Mouse (Mus musculus): ENCODE data around the gene Nostrin. TPM values are rescaled to one million over a fixed set of nuclear protein-coding genes. Genes with fewer than 3 reads are reported as not detected.

Gene Nostrin
- total and polyA plus RNA-seq, 3 experiments: 0.47 TPM; not detected in 2

- TF ChIP-seq MAZ (IDR thresholded peaks at IDR 0.05; ENCODE audit: low read depth, low read length): no peak
- no peak for TF ChIP-seq ZMIZ1 (IDR thresholded peaks at IDR 0.05; ENCODE audit: low read depth, low read length)
- TF ChIP-seq ZKSCAN1 (IDR thresholded peaks at IDR 0.05; ENCODE audit: low read depth, low read length): no peak
- no peak for TF ChIP-seq MYC (IDR thresholded peaks at IDR 0.05; ENCODE audit: low read depth, low read length)
- no peak for TF ChIP-seq ZC3H11A (IDR thresholded peaks at IDR 0.05; ENCODE audit: low read depth, low read length)
- H3K4me1 ChIP-seq (ENCODE audit: control insufficient read depth in 1 of 2, insufficient read depth in 2 of 2, low read length in 2 of 2): no peaks in the 10 kb centered on the region
Measured at GRCm38 (mm10) chr2:69210773-69211172, 75.2 kb downstream of the Nostrin start, which contains the start of gene G6pc2. Gene G6pc2, plus strand, starts transcription at chr2:69211073.

GRCm38 (mm10) chr2:69212652-69213051 is 77.1 kb downstream of the Nostrin start:
- H3K27ac ChIP-seq (ENCODE audit: control insufficient read depth, low read depth, low read length): no peak overlapping the region
- TF ChIP-seq ZC3H11A (IDR thresholded peaks at IDR 0.05; ENCODE audit: low read depth, low read length) (no peak), TCF12 (IDR thresholded peaks at IDR 0.05; ENCODE audit: low read depth, low read length) (no peak), ELF1 (IDR thresholded peaks at IDR 0.05; ENCODE audit: low read depth, low read length) (no peak), GATA1 (IDR thresholded peaks at IDR 0.05; ENCODE audit: low read depth, low read length) (no peak), HCFC1 (IDR thresholded peaks at IDR 0.05; ENCODE audit: low read depth, low read length) (no peak), POLR2A (IDR thresholded peaks at IDR 0.05; ENCODE audit: control insufficient read depth in 1 of 2, insufficient read depth in 1 of 2, low read depth in 1 of 2, low read length in 2 of 2, poor library complexity in 1 of 2) (no peak), MAZ (IDR thresholded peaks at IDR 0.05; ENCODE audit: low read depth, low read length) (no peak), CTCF (IDR thresholded peaks at IDR 0.05 in 2 of 3, conservative IDR thresholded peaks at IDR 0.05 in 1 of 3; ENCODE audit: control insufficient read depth in 1 of 3, insufficient read depth in 1 of 3, low read depth in 2 of 3, low read length in 3 of 3, poor library complexity in 1 of 3, severe bottlenecking in 1 of 3) (no peak), USF1 (IDR thresholded peaks at IDR 0.05; ENCODE audit: low read depth, low read length) (no peak), GABPA (IDR thresholded peaks at IDR 0.05; ENCODE audit: low read depth, low read length) (no peak), RCOR1 (IDR thresholded peaks at IDR 0.05; ENCODE audit: low read depth, low read length) (no peak), MYC (IDR thresholded peaks at IDR 0.05; ENCODE audit: low read depth, low read length) (no peak), SIN3A (IDR thresholded peaks at IDR 0.05; ENCODE audit: low read length) (no peak)
- no peak overlapping the region for H3K4me3 ChIP-seq (ENCODE audit: control insufficient read depth in 1 of 2, insufficient read depth in 1 of 2, low read depth in 2 of 2, low read length in 2 of 2)
- no peaks in the 10 kb centered on the region for H3K36me3 ChIP-seq (ENCODE audit: control insufficient read depth in 1 of 2, insufficient read depth in 2 of 2, low read length in 2 of 2)
- DNase-seq (ENCODE audit: low read depth, low spot score): no peak
- H3K4me1 ChIP-seq (ENCODE audit: control insufficient read depth in 1 of 2, insufficient read depth in 2 of 2, low read length in 2 of 2): no peaks in the 10 kb centered on the region
- H3K9ac ChIP-seq (ENCODE audit: control insufficient read depth, low read depth, low read length, poor library complexity, severe bottlenecking): no peak overlapping the region
- H3K9me3 ChIP-seq (replicated peaks; ENCODE audit: insufficient read depth, low read length): no peaks in the 10 kb centered on the region
- no peaks in the 10 kb centered on the region; a peak in 1 of 4 replicates for H3K27me3 ChIP-seq (ENCODE audit: control insufficient read depth in 1 of 2, insufficient read depth in 2 of 2, low read length in 2 of 2)
- H3K79me2 ChIP-seq (ENCODE audit: control insufficient read depth, insufficient read depth, low read length, poor library complexity): no peaks in the 10 kb centered on the region

More at GRCm38 (mm10) chr2:69210773-69211172, 75.2 kb downstream of the Nostrin start, which contains the start of gene G6pc2:
- Histone ChIP-seq H3K27me3 (ENCODE audit: control insufficient read depth in 1 of 2, insufficient read depth in 2 of 2, low read length in 2 of 2) (no peaks in the 10 kb centered on the region; a peak in 1 of 4 replicates), H3K9ac (ENCODE audit: control insufficient read depth, low read depth, low read length, poor library complexity, severe bottlenecking) (no peak within 1 kb of the TSS), H3K9me3 (replicated peaks; ENCODE audit: insufficient read depth, low read length) (no peaks in the 10 kb centered on the region), H3K4me3 (ENCODE audit: control insufficient read depth in 1 of 2, insufficient read depth in 1 of 2, low read depth in 2 of 2, low read length in 2 of 2) (no peak within 1 kb of the TSS), H3K36me3 (ENCODE audit: control insufficient read depth in 1 of 2, insufficient read depth in 2 of 2, low read length in 2 of 2) (no peaks in the 10 kb centered on the region), H3K27ac (ENCODE audit: control insufficient read depth, low read depth, low read length) (no peak within 1 kb of the TSS), H3K79me2 (ENCODE audit: control insufficient read depth, insufficient read depth, low read length, poor library complexity) (no peaks in the 10 kb centered on the region; the same call in 1 of the 2 replicates)
- no peak for DNase-seq (ENCODE audit: low read depth, low spot score)
